Mouse (Mus musculus) NIH3T3 (cell line): ENCODE measurements around the gene Zfp189.

Experiments
- DNase-seq: peaks from one replicate; pipeline ENCODE4 v3.0.0-alpha.2; 2012; ENCODE audit warnings: low read depth

The Zfp189 gene

GRCm38 (mm10) chr4:49536671-49537070 lies 15.7 kb downstream of the Zfp189 start:
- DNase-seq: no peak

GRCm38 (mm10) chr4:49539665-49540064 lies 18.7 kb downstream of the Zfp189 start:
- peak; percentile 39 for DNase-seq

GRCm38 (mm10) chr4:49540966-49541365 lies 20.0 kb downstream of the Zfp189 start:
- no peak for DNase-seq

GRCm38 (mm10) chr4:49546026-49546425 lies 25.1 kb downstream of the Zfp189 start:
- no peak for DNase-seq

GRCm38 (mm10) chr4:49546873-49547543 lies 26.0 kb downstream of the Zfp189 start:
- peak; percentile 43 for DNase-seq

- DNase-seq: no peak
These were observed 26.7 kb downstream of the Zfp189 start for GRCm38 (mm10) chr4:49547544-49548219.

- DNase-seq: no peak
These were observed 28.4 kb downstream of the Zfp189 start, which contains the start of gene Aldob for GRCm38 (mm10) chr4:49549383-49549782. TSS of gene Aldob (minus strand) at chr4:49549546.

- DNase-seq: no peak
These were observed 32.4 kb downstream of the Zfp189 start for GRCm38 (mm10) chr4:49553380-49553779.

- DNase-seq: no peak
These were observed 36.4 kb downstream of the Zfp189 start for GRCm38 (mm10) chr4:49557375-49557774.

GRCm38 (mm10) chr4:49558181-49558580 lies 37.2 kb downstream of the Zfp189 start:
- no peak for DNase-seq

GRCm38 (mm10) chr4:49559915-49560772 lies 39.2 kb downstream of the Zfp189 start:
- peak; percentile 2 for DNase-seq

- peak; percentile 76 for DNase-seq
These were observed 46.6 kb downstream of the Zfp189 start for GRCm38 (mm10) chr4:49567613-49568012.

GRCm38 (mm10) chr4:49572194-49572593 lies 51.2 kb downstream of the Zfp189 start:
- DNase-seq: no peak
